8 mouse cellular contexts compared by ENCODE assay signal in genomic region chr3:67582273-67583124, GRCm38 (mm10). TPM values are rescaled to one million over a fixed set of nuclear protein-coding genes. Genes with fewer than 3 reads are reported as not detected.
DNase-seq lines count a peak whose midpoint lies in the region; ATAC-seq and TF ChIP-seq lines count a peak whose summit lies in the region.

Mfsd1 (plus strand) TSS chr3:67582741.

- H3K4me2 ChIP-seq in forebrain, embryonic 12.5 days = peak within 1 kb of the TSS; percentile 88
- H3K4me2 ChIP-seq in heart, postnatal 0 days (ENCODE audit: low read depth, low read length) = peak within 1 kb of the TSS; percentile 99
- peak within 1 kb of the TSS; percentile 96 for H3K4me2 ChIP-seq in liver, postnatal 0 days (ENCODE audit: low read depth, low read length)
- H3K4me2 ChIP-seq in neural tube, embryonic 14.5 days (ENCODE audit: low read depth, low read length) = peak within 1 kb of the TSS; percentile 85

- peaks cover 15% of the 10 kb centered on the region for H3K4me1 ChIP-seq in E14TG2a.4 (replicated peaks; ENCODE audit: low read depth, low read length)
- peaks cover 9% of the 10 kb centered on the region; the same call in 1 of the 2 replicates for H3K4me1 ChIP-seq in forebrain, embryonic 12.5 days
- peaks cover 6% of the 10 kb centered on the region for H3K4me1 ChIP-seq in heart, postnatal 0 days (ENCODE audit: control insufficient read depth, insufficient read depth)
- peaks cover 11% of the 10 kb centered on the region for H3K4me1 ChIP-seq in liver, postnatal 0 days (ENCODE audit: insufficient read depth)
- H3K4me1 ChIP-seq in neural tube, embryonic 14.5 days (ENCODE audit: control insufficient read depth, insufficient read depth, low read length) = peaks cover 8% of the 10 kb centered on the region; the same call in 1 of the 2 replicates

- peak; percentile 85 for DNase-seq in c-Kit-positive CD71-positive TER-119-positive erythroid progenitor cells, embryonic 14.5 days (ENCODE audit: low spot score)
- peak; percentile 85 for DNase-seq in heart, postnatal 0 days (ENCODE audit: low spot score)
- peak; percentile 90 to 94 for DNase-seq in kidney, postnatal 4 days
- peak; percentile 94 for DNase-seq in liver, postnatal 0 days
- peak; percentile 90 for DNase-seq in testis, postnatal 10 days (ENCODE audit: low spot score)

- peaks cover 53% of the 10 kb centered on the region for H3K27me3 ChIP-seq in E14TG2a.4 (ENCODE audit: insufficient read depth, low read length)
- peaks cover 8% of the 10 kb centered on the region for H3K27me3 ChIP-seq in forebrain, embryonic 12.5 days
- no peaks in the 10 kb centered on the region for H3K27me3 ChIP-seq in heart, postnatal 0 days (ENCODE audit: control insufficient read depth, insufficient read depth, low read length)
- no peaks in the 10 kb centered on the region for H3K27me3 ChIP-seq in liver, postnatal 0 days (ENCODE audit: insufficient read depth, low read length)
- no peaks in the 10 kb centered on the region for H3K27me3 ChIP-seq in neural tube, embryonic 14.5 days (ENCODE audit: control insufficient read depth, insufficient read depth, low read length)

- peak; percentile 95 for ATAC-seq in forebrain, embryonic 12.5 days (ENCODE audit: low FRiP score)
- ATAC-seq in heart, postnatal 0 days (ENCODE audit: insufficient read depth, low read depth) = peak; percentile 93
- peak; percentile 88 for ATAC-seq in liver, postnatal 0 days
- peak; percentile 94 for ATAC-seq in neural tube, embryonic 14.5 days (ENCODE audit: low read depth)

- no peak for TF ChIP-seq EP300 in heart, postnatal 0 days (IDR thresholded peaks at IDR 0.05; ENCODE audit: low read depth)
- TF ChIP-seq EP300 in liver, postnatal 0 days (IDR thresholded peaks at IDR 0.05; ENCODE audit: low read depth) = no peak

- no peak for TF ChIP-seq CTCF in E14TG2a.4 (conservative IDR thresholded peaks at IDR 0.05; ENCODE audit: low read length)
- no peak for TF ChIP-seq CTCF in heart, postnatal 0 days (IDR thresholded peaks at IDR 0.05; ENCODE audit: low read depth)
- TF ChIP-seq CTCF in liver, postnatal 0 days (IDR thresholded peaks at IDR 0.05; ENCODE audit: low read depth) = no peak

- H3K4me3 ChIP-seq in E14TG2a.4 (replicated peaks; ENCODE audit: low read length) = peak within 1 kb of the TSS; percentile 89
- H3K4me3 ChIP-seq in forebrain, embryonic 12.5 days (replicated peaks) = peak within 1 kb of the TSS; percentile 83
- H3K4me3 ChIP-seq in heart, postnatal 0 days (ENCODE audit: low read depth, low read length) = peak within 1 kb of the TSS; percentile 94
- peak within 1 kb of the TSS; percentile 83 for H3K4me3 ChIP-seq in liver, postnatal 0 days (ENCODE audit: low read depth, low read length)
- peak within 1 kb of the TSS; percentile 96 for H3K4me3 ChIP-seq in neural tube, embryonic 14.5 days (ENCODE audit: low read depth, low read length)

- peaks cover 32% of the 10 kb centered on the region for H3K36me3 ChIP-seq in E14TG2a.4 (ENCODE audit: insufficient read depth, low read length)
- peaks cover 4% of the 10 kb centered on the region; the same call in 1 of the 2 replicates for H3K36me3 ChIP-seq in forebrain, embryonic 12.5 days (replicated peaks)
- peaks cover 15% of the 10 kb centered on the region for H3K36me3 ChIP-seq in heart, postnatal 0 days (replicated peaks; ENCODE audit: control insufficient read depth, insufficient read depth, low read length)
- peaks cover 8% of the 10 kb centered on the region for H3K36me3 ChIP-seq in liver, postnatal 0 days (replicated peaks; ENCODE audit: insufficient read depth, low read length)
- H3K36me3 ChIP-seq in neural tube, embryonic 14.5 days (ENCODE audit: control insufficient read depth, insufficient read depth, low read length) = 0 out of 2 replicates have a peak, but pooled peaks cover 4% of the 10 kb centered on the region

- WGBS in forebrain, embryonic 12.5 days = 4% methylated on average over 54 of the region's 54 CpGs
- WGBS in heart, postnatal 0 days = 4% methylated on average over 48 of the region's 54 CpGs
- 4% methylated on average over 48 of the region's 54 CpGs for WGBS in liver, postnatal 0 days (ENCODE audit: insufficient replicate concordance)
- 5% methylated on average over 54 of the region's 54 CpGs for WGBS in neural tube, embryonic 14.5 days

- peak within 1 kb of the TSS; percentile 65; the same call in 1 of the 2 replicates for H3K27ac ChIP-seq in forebrain, embryonic 12.5 days
- H3K27ac ChIP-seq in heart, postnatal 0 days (ENCODE audit: low read depth) = peak within 1 kb of the TSS; percentile 70
- peak within 1 kb of the TSS; percentile 64 for H3K27ac ChIP-seq in liver, postnatal 0 days (ENCODE audit: low read depth)
- H3K27ac ChIP-seq in neural tube, embryonic 14.5 days (ENCODE audit: low read depth, low read length) = peak within 1 kb of the TSS; percentile 72

- H3K9me3 ChIP-seq in E14TG2a.4 (ENCODE audit: low read length) = peaks cover 10% of the 10 kb centered on the region
- H3K9me3 ChIP-seq in forebrain, embryonic 12.5 days = no peaks in the 10 kb centered on the region; the same call in 1 of the 2 replicates
- H3K9me3 ChIP-seq in heart, postnatal 0 days (replicated peaks; ENCODE audit: control insufficient read depth, low read length) = no peaks in the 10 kb centered on the region
- H3K9me3 ChIP-seq in liver, postnatal 0 days (ENCODE audit: low read length) = no peaks in the 10 kb centered on the region
- no peaks in the 10 kb centered on the region for H3K9me3 ChIP-seq in neural tube, embryonic 14.5 days (ENCODE audit: control insufficient read depth, low read length)

- H3K9ac ChIP-seq in forebrain, embryonic 12.5 days = peak within 1 kb of the TSS; percentile 88
- H3K9ac ChIP-seq in heart, postnatal 0 days (replicated peaks; ENCODE audit: low read depth, low read length) = peak within 1 kb of the TSS; percentile 74
- peak within 1 kb of the TSS; percentile 74 for H3K9ac ChIP-seq in liver, postnatal 0 days (replicated peaks)
- peak within 1 kb of the TSS; percentile 74 for H3K9ac ChIP-seq in neural tube, embryonic 14.5 days (replicated peaks; ENCODE audit: low read depth, low read length)

RNA-seq across cellular contexts. Expression of gene Mfsd1, which starts in this region (rescaled TPM):
- polyA plus RNA-seq in forebrain, embryonic 12.5 days (2016; fragmentation: Nextera tagmentation; extraction: Ambion mirVana) = 48.7 and 49.8 TPM in 2 replicates
- 27.9 and 33.3 TPM in 2 replicates for total RNA-seq in heart, postnatal 0 days (2014; rRNA removed; ENCODE audit: low replicate concordance)
- 27.4 and 28.3 TPM in 2 replicates for polyA plus RNA-seq in heart, postnatal 0 days (2015; fragmentation: Nextera tagmentation; extraction: Ambion mirVana)
- polyA plus RNA-seq in liver, postnatal 0 days (2015; fragmentation: Nextera tagmentation; extraction: Ambion mirVana) = 25.2 and 29.6 TPM in 2 replicates
- polyA plus RNA-seq in neural tube, embryonic 14.5 days (2014; fragmentation: Nextera tagmentation; extraction: Ambion mirVana) = 30.6 and 40.1 TPM in 2 replicates

Comparison
In these comparisons a context has a peak if more than half of its experiments do, and no peak if none do; other contexts are left out.
1. Peak in every context shown above with its lines: DNase-seq, ATAC-seq, H3K4me3 ChIP-seq and H3K27ac ChIP-seq.